Mouse (Mus musculus): ENCODE data around the gene Irf9. TPM values are rescaled to one million over a fixed set of nuclear protein-coding genes. Genes with fewer than 3 reads are reported as not detected.

Irf9 gene
- total RNA-seq (2021): 10 to 100 TPM; 11.1 to 13.0 TPM
- long read RNA-seq, partial matches to known transcripts: 2 of 6 reads
- long read RNA-seq, other reads (novel, unspliced or antisense): 2 of 6 reads

- no peak for DNase-seq (ENCODE audit: low spot score in 2 of 2)
Observed at GRCm38 (mm10) chr14:55603271-55603632, at the start of gene Irf9. TSS of gene Irf9 (plus strand) at chr14:55603571.

- no peak for DNase-seq (ENCODE audit: low spot score in 2 of 2)
Observed at GRCm38 (mm10) chr14:55554635-55555034, 48.7 kb upstream of the Irf9 start.

GRCm38 (mm10) chr14:55555788-55556187, 47.6 kb upstream of the Irf9 start:
- no peak for DNase-seq (ENCODE audit: low spot score in 2 of 2)

- peak; percentile 83 to 84 for DNase-seq (ENCODE audit: low spot score in 2 of 2)
Observed at GRCm38 (mm10) chr14:55557003-55557402, 46.4 kb upstream of the Irf9 start.

GRCm38 (mm10) chr14:55557587-55557986, 45.8 kb upstream of the Irf9 start:
- no peak for DNase-seq (ENCODE audit: low spot score in 2 of 2)

GRCm38 (mm10) chr14:55558740-55559448, 44.5 kb upstream of the Irf9 start:
- DNase-seq (ENCODE audit: low spot score in 2 of 2): no peak

GRCm38 (mm10) chr14:55559799-55560201, 43.6 kb upstream of the Irf9 start, which contains the start of gene Dcaf11:
TSS of gene Dcaf11 (plus strand) at chr14:55560006.
- peak; percentile 89 to 91 for DNase-seq (ENCODE audit: low spot score in 2 of 2)

GRCm38 (mm10) chr14:55560202-55561073, 42.9 kb upstream of the Irf9 start, which contains the start of gene A730061H03Rik:
TSS of gene A730061H03Rik (minus strand) at chr14:55560406.
- DNase-seq (ENCODE audit: low spot score in 2 of 2): peak; percentile 98

- no peak for DNase-seq (ENCODE audit: low spot score in 2 of 2)
Observed at GRCm38 (mm10) chr14:55561860-55562259, 41.5 kb upstream of the Irf9 start.

GRCm38 (mm10) chr14:55563249-55563648, 40.1 kb upstream of the Irf9 start:
- no peak for DNase-seq (ENCODE audit: low spot score in 2 of 2)

- DNase-seq (ENCODE audit: low spot score in 2 of 2): no peak
Observed at GRCm38 (mm10) chr14:55565748-55566147, 37.6 kb upstream of the Irf9 start.

- no peak for DNase-seq (ENCODE audit: low spot score in 2 of 2)
Observed at GRCm38 (mm10) chr14:55567496-55567895, 35.9 kb upstream of the Irf9 start.

GRCm38 (mm10) chr14:55570588-55570987, 32.8 kb upstream of the Irf9 start:
- no peak for DNase-seq (ENCODE audit: low spot score in 2 of 2)

- DNase-seq (ENCODE audit: low spot score in 2 of 2): no peak
Observed at GRCm38 (mm10) chr14:55571760-55572159, 31.6 kb upstream of the Irf9 start.

- DNase-seq (ENCODE audit: low spot score in 2 of 2): no peak
Observed at GRCm38 (mm10) chr14:55575302-55575701, 28.1 kb upstream of the Irf9 start, which contains the start of gene Fitm1. TSS of gene Fitm1 (plus strand) at chr14:55575617.

- no peak for DNase-seq (ENCODE audit: low spot score in 2 of 2)
Observed at GRCm38 (mm10) chr14:55575711-55576110, 27.7 kb upstream of the Irf9 start.

GRCm38 (mm10) chr14:55576376-55576775, 27.0 kb upstream of the Irf9 start:
- DNase-seq (ENCODE audit: low spot score in 2 of 2): no peak

GRCm38 (mm10) chr14:55577871-55578667, 25.3 kb upstream of the Irf9 start, which contains the start of gene Psme1:
TSS of gene Psme1 (plus strand) at chr14:55578123.
- DNase-seq (ENCODE audit: low spot score in 2 of 2): peak; percentile 79 to 85

- peak in 1 of 2 experiments; percentile 27 for DNase-seq (ENCODE audit: low spot score in 2 of 2)
Observed at GRCm38 (mm10) chr14:55578668-55579269, 24.6 kb upstream of the Irf9 start.
